Mouse (Mus musculus): Measurements from ENCODE around the gene Dlgap1.

Gene Dlgap1

GRCm38 (mm10) chr17:70741696-70742095 is 772.8 kb downstream of the Dlgap1 start:
- DNase-seq, result no peak

DNA sequence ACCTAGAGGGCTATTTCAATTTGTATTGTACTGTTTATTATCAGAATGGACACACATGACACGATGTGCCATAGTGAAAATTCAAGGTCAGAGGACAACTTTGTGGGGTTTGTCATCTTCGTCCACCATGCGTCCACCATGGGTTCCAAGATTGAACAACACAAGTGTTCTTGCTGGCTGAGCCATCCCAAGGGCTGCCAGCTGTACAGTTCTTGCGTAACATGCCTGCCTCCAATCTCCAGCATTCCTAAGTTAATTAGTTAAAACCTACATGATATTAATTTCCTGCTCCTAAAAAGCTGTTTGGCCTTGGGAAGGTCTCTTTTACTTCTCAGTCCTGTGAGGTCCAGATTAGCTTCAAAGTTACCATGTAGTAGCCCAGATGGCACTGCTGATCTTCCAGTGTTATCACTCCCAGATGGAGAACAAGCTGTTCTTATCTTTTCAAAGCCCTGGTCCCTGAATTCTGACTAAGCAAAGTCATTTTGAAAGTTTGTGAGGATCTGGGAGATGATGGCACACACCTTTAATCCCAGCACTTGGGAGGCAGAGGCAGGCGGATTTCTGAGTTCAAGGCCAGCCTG is 775.8 kb downstream of the Dlgap1 start:
- DNase-seq, result no peak

GRCm38 (mm10) chr17:70745385-70745784 is 776.5 kb downstream of the Dlgap1 start:
- no peak for DNase-seq

- no peak for DNase-seq
Measured at GRCm38 (mm10) chr17:70746379-70747079, 777.7 kb downstream of the Dlgap1 start.

- DNase-seq, result no peak
Measured at GRCm38 (mm10) chr17:70747731-70748475, 779.0 kb downstream of the Dlgap1 start.

DNA sequence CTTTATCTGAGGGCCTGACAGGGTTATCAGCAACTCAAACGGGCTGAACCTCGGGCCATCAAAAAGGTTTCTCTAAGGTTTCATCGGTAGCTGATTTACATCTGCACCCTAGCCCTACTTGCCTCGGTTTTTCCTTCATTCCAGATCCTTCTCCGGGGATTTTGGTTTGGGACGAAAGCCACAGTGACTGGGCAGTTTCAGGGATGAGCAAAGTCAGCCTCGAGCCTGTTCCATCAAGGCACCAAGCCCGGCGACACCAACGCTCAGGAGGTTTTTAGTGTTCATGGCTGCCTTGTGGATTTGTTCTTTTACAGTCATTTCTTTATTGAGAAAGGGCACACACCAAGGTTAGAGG is 779.6 kb downstream of the Dlgap1 start:
- DNase-seq, result no peak

- DNase-seq, result no peak
Measured at GRCm38 (mm10) chr17:70748964-70749650, 780.2 kb downstream of the Dlgap1 start.

DNA sequence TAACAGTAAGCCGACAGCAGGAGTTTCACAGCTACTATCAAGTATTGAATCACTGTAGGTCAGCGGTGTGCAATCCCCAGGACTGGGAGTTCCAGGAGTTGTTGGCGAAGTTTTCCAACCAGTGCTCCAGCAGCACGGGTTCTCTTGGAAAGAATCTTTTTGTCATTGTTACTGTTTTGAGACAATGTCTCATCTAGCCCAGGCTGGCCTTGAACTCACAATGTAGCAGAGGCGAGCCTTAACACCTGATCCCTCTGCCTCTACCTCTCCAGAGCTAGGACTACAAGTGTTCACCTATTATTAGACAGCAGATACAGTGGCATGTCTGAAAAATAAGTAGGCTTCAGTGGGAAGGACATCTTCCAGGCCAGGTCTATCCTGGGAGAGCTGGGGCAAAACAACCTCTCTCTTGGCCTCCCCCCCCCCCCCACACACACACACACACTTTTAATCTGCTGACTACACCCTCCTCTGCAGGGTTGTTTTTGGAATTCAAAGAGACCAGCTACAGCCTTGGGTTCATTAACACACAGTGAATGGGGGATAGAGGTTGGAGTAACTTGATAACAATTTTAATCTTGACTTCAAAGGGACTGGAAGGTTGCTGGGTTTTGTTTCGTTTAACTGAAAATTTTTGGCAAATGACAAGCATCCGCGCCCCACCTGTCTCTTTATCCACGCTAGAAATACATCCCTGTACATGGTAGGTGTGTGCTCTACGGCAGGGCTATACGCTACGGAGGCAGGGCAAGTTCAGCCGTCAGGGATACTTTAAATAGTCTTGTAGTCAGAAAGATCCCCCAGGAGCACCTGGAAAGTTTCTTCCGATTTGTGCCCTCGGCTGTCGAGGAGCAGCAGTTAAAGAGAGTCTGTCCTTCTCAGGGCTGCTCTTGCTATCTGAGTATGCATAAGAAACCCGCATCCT is 781.6 kb downstream of the Dlgap1 start:
- DNase-seq, result no peak

GRCm38 (mm10) chr17:70751161-70751651 is 782.3 kb downstream of the Dlgap1 start:
- no peak for DNase-seq

DNA sequence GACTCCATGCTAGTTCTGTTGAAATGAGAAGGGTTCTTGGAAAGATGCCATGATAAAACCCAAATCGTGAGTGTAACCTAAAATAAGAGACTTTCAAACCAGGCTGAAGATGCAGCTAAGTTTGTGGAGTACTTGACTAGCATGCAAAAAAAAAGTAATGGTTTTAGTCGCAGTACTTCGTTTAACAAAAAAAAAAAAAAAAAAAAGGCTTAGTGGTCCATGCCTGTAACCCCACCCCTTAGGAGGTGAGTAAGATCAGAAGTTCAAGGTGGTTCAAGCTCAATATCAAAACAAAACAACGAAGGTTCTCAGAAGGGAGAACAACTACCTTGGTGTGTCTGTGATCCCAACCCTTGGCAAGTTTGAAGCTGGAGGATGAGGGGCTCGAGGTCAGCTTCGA is 782.8 kb downstream of the Dlgap1 start:
- no peak for DNase-seq

DNA sequence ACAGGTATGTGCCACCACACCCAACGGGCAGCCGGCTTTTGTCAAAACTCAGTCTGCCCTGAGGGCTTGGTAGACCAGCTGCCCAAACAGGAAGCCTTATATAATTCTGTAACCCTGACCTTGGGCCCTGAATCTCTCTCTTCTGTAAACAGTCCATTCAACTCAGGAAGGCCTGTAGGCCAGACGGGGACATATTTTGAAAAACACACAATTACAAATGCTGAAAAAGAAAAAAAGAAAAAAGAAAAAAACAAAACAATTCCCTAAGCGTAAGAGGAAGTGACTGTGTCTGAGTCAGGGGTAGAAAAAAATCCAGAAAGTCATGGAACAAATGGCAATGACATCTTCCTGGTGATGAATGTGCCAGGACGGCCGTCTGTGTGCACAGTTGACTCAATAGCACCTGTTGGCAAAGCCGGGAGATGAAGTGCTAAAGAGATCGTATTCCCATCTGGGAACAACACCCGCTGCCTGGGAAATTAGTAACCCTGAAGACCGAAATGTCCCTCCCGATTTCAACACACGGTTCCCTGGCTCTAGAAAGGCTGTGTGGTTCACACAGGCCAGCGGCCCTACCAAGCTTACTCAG is 784.7 kb downstream of the Dlgap1 start:
- DNase-seq, result no peak

- no peak for DNase-seq
Measured at GRCm38 (mm10) chr17:70754041-70754440, 785.2 kb downstream of the Dlgap1 start.

DNA sequence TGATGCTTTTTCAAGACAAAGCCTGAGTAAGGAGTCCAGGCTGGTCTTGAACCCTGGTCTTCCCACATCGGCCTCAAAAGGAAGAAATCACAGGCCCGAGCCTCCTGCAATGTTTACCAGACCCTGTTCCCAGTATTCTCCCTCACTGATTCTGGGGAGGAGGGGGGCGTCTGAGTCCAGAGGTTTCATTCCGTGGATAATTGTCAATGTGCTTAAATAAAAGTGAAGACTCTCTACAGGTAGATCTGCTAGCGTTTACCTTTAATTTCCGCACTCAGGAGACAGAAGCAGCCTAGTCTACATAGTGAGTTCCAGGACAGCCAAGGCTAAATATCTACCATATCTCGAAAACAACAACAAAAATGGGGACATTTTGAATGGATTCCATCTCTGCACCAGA is 785.8 kb downstream of the Dlgap1 start:
- no peak for DNase-seq

GRCm38 (mm10) chr17:70755039-70755668 is 786.3 kb downstream of the Dlgap1 start:
- peak; percentile 57 for DNase-seq

DNA sequence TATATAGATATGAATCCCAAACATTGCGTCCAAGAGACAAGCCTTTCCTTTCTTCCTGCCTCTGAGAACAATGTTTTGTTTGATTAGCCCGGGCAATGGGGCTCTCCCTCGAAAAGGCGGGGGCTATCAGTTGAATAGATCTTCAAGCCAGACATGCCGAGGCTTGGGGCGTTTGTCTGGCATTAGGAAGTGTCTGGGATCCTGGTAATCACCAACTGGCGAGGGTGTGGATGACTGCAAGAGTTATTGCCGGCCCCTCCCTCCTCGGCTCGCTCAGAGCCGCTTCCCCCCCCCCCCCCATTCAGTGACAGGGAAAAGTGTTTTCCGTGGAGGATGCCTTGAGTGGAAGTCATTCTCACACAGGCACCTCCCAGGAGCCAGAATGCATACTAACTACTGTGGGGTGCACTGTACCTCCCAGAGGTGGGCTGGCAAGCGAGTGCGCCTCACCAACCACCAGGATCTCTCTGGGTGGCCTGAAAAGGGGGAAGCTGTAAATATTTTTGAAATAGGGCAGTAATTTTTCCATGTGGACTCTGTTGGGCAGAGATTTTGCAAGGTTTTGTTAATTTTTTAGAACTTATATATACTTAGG is 786.9 kb downstream of the Dlgap1 start:
- no peak for DNase-seq

DNA sequence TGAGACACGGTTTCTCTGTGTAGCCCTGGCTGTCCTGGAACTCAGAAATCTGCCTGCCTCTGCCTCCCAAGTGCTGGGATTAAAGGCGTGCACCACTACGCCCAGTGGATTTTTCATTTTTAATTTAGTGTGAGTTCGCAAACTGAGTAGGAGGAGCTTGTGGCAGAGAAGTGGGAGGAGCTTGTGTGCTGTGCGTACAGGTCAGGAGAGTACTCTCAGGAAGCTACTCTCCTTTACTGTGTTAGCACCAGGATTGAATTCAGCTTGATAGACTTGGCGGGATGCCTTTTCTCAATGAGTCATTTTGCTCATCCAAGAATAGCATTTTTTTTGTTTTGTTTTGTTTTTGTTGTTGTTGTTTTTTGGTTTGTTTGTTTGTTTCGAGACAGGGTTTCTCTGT is 793.1 kb downstream of the Dlgap1 start:
- no peak for DNase-seq

GRCm38 (mm10) chr17:70762634-70763033 is 793.8 kb downstream of the Dlgap1 start:
- DNase-seq, result no peak

- DNase-seq, result no peak
Measured at GRCm38 (mm10) chr17:70765337-70765736, 796.5 kb downstream of the Dlgap1 start.

DNA sequence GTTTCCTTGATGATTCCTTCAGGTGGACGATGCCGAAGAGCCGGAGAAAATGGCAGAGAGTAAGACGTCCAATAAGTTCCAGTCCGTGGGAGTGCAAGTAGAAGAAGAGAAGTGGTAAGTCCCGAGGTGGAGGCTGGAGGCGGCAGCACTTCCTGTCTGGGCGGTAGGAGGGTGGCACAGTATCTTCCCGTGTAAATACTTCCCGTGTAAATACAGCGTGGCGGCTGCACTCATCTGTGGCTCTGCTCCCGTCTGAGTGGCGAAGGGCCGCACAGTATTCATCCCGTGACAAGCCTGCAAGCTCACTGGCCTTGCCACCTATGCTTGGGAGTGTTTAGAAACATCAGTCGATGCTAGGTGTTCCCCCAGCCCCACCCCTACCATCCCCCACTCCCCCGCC is 797.1 kb downstream of the Dlgap1 start:
- DNase-seq, result no peak

DNA sequence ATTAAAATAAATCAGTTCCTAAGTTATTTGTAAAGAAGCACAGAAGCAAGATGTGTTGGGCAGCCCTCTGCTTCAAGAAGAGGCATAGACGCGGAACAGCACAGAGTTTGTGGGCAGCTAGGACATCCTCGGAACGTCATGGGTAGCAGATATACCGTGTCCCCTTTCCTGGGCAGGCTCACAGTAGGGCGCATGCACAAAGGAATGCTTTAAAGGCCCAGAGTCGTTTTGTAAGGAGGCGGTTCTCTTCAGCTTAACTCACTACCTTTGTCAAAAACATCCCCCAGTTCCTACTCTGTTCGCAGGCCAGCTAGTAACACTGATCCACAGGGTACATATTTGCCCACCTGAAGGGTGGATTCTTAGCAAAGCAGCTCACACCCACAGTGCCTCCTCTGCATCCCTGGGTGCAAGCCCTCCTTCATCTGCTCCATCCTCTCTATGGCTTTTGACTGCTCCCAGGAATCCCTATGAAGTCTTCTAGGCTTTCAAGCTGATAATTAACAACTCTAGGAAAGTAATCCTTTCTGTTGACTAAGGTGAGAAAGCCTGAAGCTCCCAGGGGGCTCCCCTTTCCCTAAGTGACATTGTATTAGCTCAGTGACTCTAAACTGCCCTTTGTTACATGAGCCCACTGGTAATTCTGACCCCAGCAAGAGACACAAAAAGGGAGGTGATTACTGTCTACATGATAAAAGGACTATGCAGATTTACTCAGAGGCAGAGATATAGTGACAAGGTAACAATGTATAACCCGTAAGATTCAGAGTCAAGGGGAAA is 803.4 kb downstream of the Dlgap1 start:
- no peak for DNase-seq
